Mouse (Mus musculus) G1E (cell line): ENCODE results near the gene Mief2.

Source experiments
- CTCF ChIP-seq: IDR thresholded peaks from 2 replicates; pipeline ENCODE4 v1.5.1; 2012; ENCODE audit warnings: low read depth, low read length, inconsistent platforms, mixed read lengths
- GATA1 ChIP-seq: IDR thresholded peaks from 2 replicates; pipeline ENCODE4 v1.6.1; 2012; ENCODE audit warnings: borderline replicate concordance, low read length, inconsistent platforms, mixed read lengths
- TAL1 ChIP-seq: conservative IDR thresholded peaks from 2 replicates; pipeline ENCODE4 v1.6.1; 2012; ENCODE audit warnings: low read depth, low read length, inconsistent platforms, mixed read lengths

GRCm38 (mm10) chr11:60704023-60704880 is 23.9 kb upstream of the Mief2 start:
- TF ChIP-seq CTCF (no peak), GATA1 (no peak), TAL1 (no peak)
